Mouse (Mus musculus): Measurements from ENCODE around the gene Pgm2l1. TPM values are rescaled to one million over a fixed set of nuclear protein-coding genes. Genes with fewer than 3 reads are reported as not detected.

The Pgm2l1 gene
- polyA plus RNA-seq, 1 experiment from 2014 or later = 10.4 TPM

DNA sequence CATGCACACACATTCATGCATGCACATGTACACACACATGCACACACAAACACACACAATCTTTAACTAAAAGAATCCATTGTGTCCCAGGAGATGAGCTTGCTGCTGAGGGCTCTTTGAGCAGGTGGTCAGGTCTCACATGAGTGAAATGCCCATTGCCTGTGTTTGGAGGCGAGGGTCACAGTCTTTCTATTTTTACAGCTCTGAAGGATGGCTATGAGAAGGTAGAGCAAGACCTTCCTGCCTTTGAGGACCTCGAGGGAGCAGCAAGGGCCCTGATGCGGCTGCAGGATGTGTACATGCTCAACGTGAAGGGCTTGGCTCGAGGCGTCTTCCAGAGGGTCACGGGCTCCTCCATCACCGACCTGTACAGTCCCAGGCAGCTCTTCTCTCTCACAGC lies 66.4 kb downstream of the Pgm2l1 start:
- H3K9me3 ChIP-seq (ENCODE audit: control insufficient read depth, low read length) = no peaks in the 10 kb centered on the region
- no peaks in the 10 kb centered on the region for H3K27me3 ChIP-seq (ENCODE audit: control insufficient read depth, insufficient read depth, low read length)
- H3K27ac ChIP-seq (ENCODE audit: low read depth, low read length) = no peak overlapping the region
- no peak overlapping the region for H3K4me3 ChIP-seq (ENCODE audit: low read depth, low read length)
- H3K4me1 ChIP-seq (ENCODE audit: control insufficient read depth, insufficient read depth, low read length) = no peaks in the 10 kb centered on the region
- no peak overlapping the region for H3K4me2 ChIP-seq (ENCODE audit: low read depth)
- no peak for DNase-seq (ENCODE audit: low spot score)
- ATAC-seq (ENCODE audit: insufficient read depth, low FRiP score, low TSS enrichment) = no peak
- no peaks in the 10 kb centered on the region for H3K36me3 ChIP-seq (ENCODE audit: control insufficient read depth, insufficient read depth, low read length)
- 88% methylated on average over 8 of the region's 8 CpGs for WGBS
- H3K9ac ChIP-seq (ENCODE audit: low read length) = no peak overlapping the region

DNA sequence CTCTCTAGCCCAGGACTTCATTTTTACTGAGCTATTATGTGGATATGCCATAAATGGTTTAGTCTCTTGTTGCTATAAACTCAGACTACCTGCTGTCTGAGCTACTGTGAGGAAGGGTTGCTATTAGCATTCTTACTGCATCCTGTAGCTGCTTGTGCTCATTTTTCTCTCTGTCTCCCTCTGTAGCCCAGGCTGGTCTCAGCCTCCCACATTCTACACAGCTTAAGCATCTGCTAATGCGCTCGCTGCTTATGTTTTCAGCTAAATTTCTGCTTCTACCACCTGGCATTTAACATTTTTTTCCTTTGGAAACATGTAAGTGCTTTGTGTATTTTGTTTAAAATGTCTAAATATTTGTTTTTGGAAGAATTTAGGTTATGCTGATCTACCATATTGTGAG lies 68.6 kb downstream of the Pgm2l1 start:
- no peaks in the 10 kb centered on the region for H3K4me1 ChIP-seq (ENCODE audit: control insufficient read depth, insufficient read depth, low read length)
- no peaks in the 10 kb centered on the region for H3K9me3 ChIP-seq (ENCODE audit: control insufficient read depth, low read length)
- H3K27me3 ChIP-seq (ENCODE audit: control insufficient read depth, insufficient read depth, low read length) = no peaks in the 10 kb centered on the region
- no peak for ATAC-seq (ENCODE audit: insufficient read depth, low FRiP score, low TSS enrichment)
- WGBS = 91% methylated on average over 2 of the region's 2 CpGs
- H3K4me3 ChIP-seq (ENCODE audit: low read depth, low read length) = no peak overlapping the region
- no peak overlapping the region for H3K9ac ChIP-seq (ENCODE audit: low read length)
- no peak overlapping the region for H3K27ac ChIP-seq (ENCODE audit: low read depth, low read length)
- H3K4me2 ChIP-seq (ENCODE audit: low read depth) = no peak overlapping the region
- H3K36me3 ChIP-seq (ENCODE audit: control insufficient read depth, insufficient read depth, low read length) = no peaks in the 10 kb centered on the region
- no peak for DNase-seq (ENCODE audit: low spot score)

- ATAC-seq (ENCODE audit: insufficient read depth, low FRiP score, low TSS enrichment) (no peak), DNase-seq (ENCODE audit: low spot score) (no peak)
- no peak overlapping the region for H3K9ac ChIP-seq (ENCODE audit: low read length)
- H3K4me2 ChIP-seq (ENCODE audit: low read depth) = no peak overlapping the region
- H3K4me1 ChIP-seq (ENCODE audit: control insufficient read depth, insufficient read depth, low read length) = no peaks in the 10 kb centered on the region
- no peak overlapping the region for H3K4me3 ChIP-seq (ENCODE audit: low read depth, low read length)
- WGBS = 83% methylated on average over 6 of the region's 6 CpGs
- H3K27ac ChIP-seq (ENCODE audit: low read depth, low read length) = no peak overlapping the region
- H3K36me3 ChIP-seq (ENCODE audit: control insufficient read depth, insufficient read depth, low read length) = no peaks in the 10 kb centered on the region
- H3K9me3 ChIP-seq (ENCODE audit: control insufficient read depth, low read length) = no peaks in the 10 kb centered on the region
- no peaks in the 10 kb centered on the region for H3K27me3 ChIP-seq (ENCODE audit: control insufficient read depth, insufficient read depth, low read length)
Observed at GRCm38 (mm10) chr7:100296699-100297098, 69.5 kb downstream of the Pgm2l1 start.

DNA sequence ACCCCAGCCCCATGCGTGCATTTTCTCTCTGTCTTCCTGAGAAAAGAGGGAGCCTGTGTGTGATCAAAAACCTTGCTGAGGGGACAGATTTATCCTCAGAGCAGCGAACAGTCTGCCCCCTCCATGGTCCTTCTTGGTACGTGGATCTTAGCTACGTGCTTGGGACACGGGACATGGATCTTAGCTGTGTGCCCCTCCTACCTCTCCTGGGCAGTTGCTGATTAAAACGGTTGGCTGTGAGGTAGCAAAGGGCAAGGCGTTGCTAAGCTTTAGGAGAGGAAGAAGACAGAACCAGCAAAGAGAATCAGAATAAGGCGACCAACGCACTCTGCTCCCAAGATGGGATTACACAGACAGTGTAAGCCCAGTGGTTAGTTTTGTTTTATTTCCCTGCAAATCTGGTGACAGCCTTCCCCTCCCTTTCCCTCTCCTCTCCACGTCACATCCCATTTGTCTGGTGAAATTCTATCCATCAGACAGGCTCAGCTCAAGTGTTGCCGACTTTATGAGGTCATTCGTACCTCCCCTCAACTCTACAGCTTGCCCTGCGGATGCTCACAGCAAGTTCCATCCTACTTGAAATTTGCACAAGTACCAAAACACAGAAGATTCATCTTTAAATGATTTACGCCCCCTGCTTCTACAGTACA lies 71.8 kb downstream of the Pgm2l1 start:
- no peak overlapping the region for H3K27ac ChIP-seq (ENCODE audit: low read depth, low read length)
- H3K27me3 ChIP-seq (ENCODE audit: control insufficient read depth, insufficient read depth, low read length) = no peaks in the 10 kb centered on the region
- no peak overlapping the region for H3K4me2 ChIP-seq (ENCODE audit: low read depth)
- no peak overlapping the region for H3K9ac ChIP-seq (ENCODE audit: low read length)
- H3K36me3 ChIP-seq (ENCODE audit: control insufficient read depth, insufficient read depth, low read length) = no peaks in the 10 kb centered on the region
- ATAC-seq (ENCODE audit: insufficient read depth, low FRiP score, low TSS enrichment) (no peak), DNase-seq (ENCODE audit: low spot score) (no peak)
- H3K9me3 ChIP-seq (ENCODE audit: control insufficient read depth, low read length) = no peaks in the 10 kb centered on the region
- H3K4me1 ChIP-seq (ENCODE audit: control insufficient read depth, insufficient read depth, low read length) = no peaks in the 10 kb centered on the region
- H3K4me3 ChIP-seq (ENCODE audit: low read depth, low read length) = no peak overlapping the region
- WGBS = 66% methylated on average over 14 of the region's 14 CpGs

DNA sequence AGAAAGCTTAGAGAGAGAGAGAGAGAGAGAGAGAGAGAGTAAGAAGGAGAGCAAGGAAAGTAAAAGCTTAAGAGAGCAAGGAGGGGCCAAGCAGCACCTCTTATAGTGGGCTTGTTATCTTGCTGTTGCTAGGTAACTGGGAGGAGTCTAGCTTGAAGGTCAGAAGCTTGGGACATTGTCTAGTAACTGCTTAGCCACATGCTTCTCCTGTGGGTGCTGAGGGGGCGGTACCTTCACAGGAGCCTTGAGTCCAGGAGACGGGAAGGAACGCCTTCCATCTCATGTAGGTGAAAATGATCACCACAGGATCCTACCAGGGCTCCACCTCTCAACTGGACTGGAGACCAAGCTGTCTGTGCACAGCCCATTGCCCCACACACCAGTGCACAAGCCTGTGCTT lies 74.2 kb downstream of the Pgm2l1 start:
- DNase-seq (ENCODE audit: low spot score) = no peak

GRCm38 (mm10) chr7:100302316-100302715 lies 75.1 kb downstream of the Pgm2l1 start:
- H3K4me1 ChIP-seq (ENCODE audit: control insufficient read depth, insufficient read depth, low read length) = no peaks in the 10 kb centered on the region
- ATAC-seq (ENCODE audit: insufficient read depth, low FRiP score, low TSS enrichment) (no peak), DNase-seq (ENCODE audit: low spot score) (no peak)
- no peaks in the 10 kb centered on the region for H3K36me3 ChIP-seq (ENCODE audit: control insufficient read depth, insufficient read depth, low read length)
- H3K27me3 ChIP-seq (ENCODE audit: control insufficient read depth, insufficient read depth, low read length) = no peaks in the 10 kb centered on the region
- H3K9ac ChIP-seq (ENCODE audit: low read length) = no peak overlapping the region
- no peaks in the 10 kb centered on the region for H3K9me3 ChIP-seq (ENCODE audit: control insufficient read depth, low read length)
- WGBS = 82% methylated on average over 4 of the region's 4 CpGs
- no peak overlapping the region for H3K4me3 ChIP-seq (ENCODE audit: low read depth, low read length)
- H3K4me2 ChIP-seq (ENCODE audit: low read depth) = no peak overlapping the region
- no peak overlapping the region for H3K27ac ChIP-seq (ENCODE audit: low read depth, low read length)

More for the DNA sequence above, 74.2 kb downstream of the Pgm2l1 start:
- H3K9me3 ChIP-seq (ENCODE audit: control insufficient read depth, low read length) = no peaks in the 10 kb centered on the region
- WGBS = 83% methylated on average over 3 of the region's 3 CpGs
- no peak overlapping the region for H3K4me2 ChIP-seq (ENCODE audit: low read depth)
- H3K4me1 ChIP-seq (ENCODE audit: control insufficient read depth, insufficient read depth, low read length) = no peaks in the 10 kb centered on the region
- H3K4me3 ChIP-seq (ENCODE audit: low read depth, low read length) = no peak overlapping the region
- no peaks in the 10 kb centered on the region for H3K36me3 ChIP-seq (ENCODE audit: control insufficient read depth, insufficient read depth, low read length)
- H3K27me3 ChIP-seq (ENCODE audit: control insufficient read depth, insufficient read depth, low read length) = no peaks in the 10 kb centered on the region
- no peak overlapping the region for H3K9ac ChIP-seq (ENCODE audit: low read length)
- no peak overlapping the region for H3K27ac ChIP-seq (ENCODE audit: low read depth, low read length)
- no peak for ATAC-seq (ENCODE audit: insufficient read depth, low FRiP score, low TSS enrichment)

- Histone ChIP-seq H3K27me3 (ENCODE audit: control insufficient read depth, insufficient read depth, low read length) (no peaks in the 10 kb centered on the region), H3K9ac (ENCODE audit: low read length) (no peak overlapping the region), H3K36me3 (ENCODE audit: control insufficient read depth, insufficient read depth, low read length) (no peaks in the 10 kb centered on the region), H3K4me2 (ENCODE audit: low read depth) (no peak overlapping the region), H3K27ac (ENCODE audit: low read depth, low read length) (no peak overlapping the region), H3K4me1 (ENCODE audit: control insufficient read depth, insufficient read depth, low read length) (peaks cover 4% of the 10 kb centered on the region; the same call in 1 of the 2 replicates), H3K9me3 (ENCODE audit: control insufficient read depth, low read length) (no peaks in the 10 kb centered on the region), H3K4me3 (ENCODE audit: low read depth, low read length) (no peak overlapping the region)
- DNase-seq (ENCODE audit: low spot score) (no peak), ATAC-seq (ENCODE audit: insufficient read depth, low FRiP score, low TSS enrichment) (no peak)
- 89% methylated on average over 9 of the region's 9 CpGs for WGBS
Observed at GRCm38 (mm10) chr7:100305894-100306293, 78.7 kb downstream of the Pgm2l1 start.

DNA sequence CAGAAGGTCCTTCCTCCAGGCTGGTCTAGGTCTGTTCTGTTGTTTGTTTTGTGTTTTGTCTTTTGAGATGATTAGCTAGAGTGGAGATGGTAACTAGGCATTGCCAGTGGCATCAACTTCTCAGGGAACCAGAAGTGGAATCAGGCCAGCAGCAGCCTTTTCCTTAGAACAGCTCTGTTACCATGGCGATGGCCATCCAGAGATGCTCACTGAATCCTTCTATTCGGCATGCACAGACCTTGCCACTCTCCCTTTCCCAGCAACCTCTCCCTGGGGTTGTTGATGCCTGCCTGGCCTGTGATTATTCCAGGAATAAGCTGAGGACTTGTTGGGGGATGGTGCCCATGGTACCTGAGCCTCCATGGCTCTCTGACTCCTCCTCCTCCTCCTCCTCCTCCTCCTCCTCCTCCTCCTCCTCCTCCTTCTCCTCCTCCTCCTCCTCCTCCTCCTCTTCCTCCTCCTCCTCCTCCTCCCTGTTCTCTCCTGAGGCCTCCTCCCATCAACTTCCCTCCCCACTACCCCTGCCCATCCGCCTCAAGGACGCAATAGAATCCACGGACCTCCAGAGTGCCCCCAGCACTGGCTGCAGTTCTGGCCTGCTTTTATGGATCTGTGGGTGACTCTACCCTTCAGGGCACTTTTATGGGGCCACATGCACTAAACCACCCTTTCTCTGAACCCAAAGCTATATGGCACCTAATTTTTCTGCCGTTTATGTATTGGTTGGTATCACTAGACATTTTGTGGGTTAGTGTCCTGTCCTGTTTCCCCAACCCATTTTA lies 80.9 kb downstream of the Pgm2l1 start:
- H3K4me1 ChIP-seq (ENCODE audit: control insufficient read depth, insufficient read depth, low read length) = peaks cover 4% of the 10 kb centered on the region; the same call in 1 of the 2 replicates
- H3K36me3 ChIP-seq (ENCODE audit: control insufficient read depth, insufficient read depth, low read length) = no peaks in the 10 kb centered on the region
- ATAC-seq (ENCODE audit: insufficient read depth, low FRiP score, low TSS enrichment) (no peak), DNase-seq (ENCODE audit: low spot score) (no peak)
- no peak overlapping the region for H3K27ac ChIP-seq (ENCODE audit: low read depth, low read length)
- WGBS = 68% methylated on average over 4 of the region's 6 CpGs
- no peak overlapping the region for H3K9ac ChIP-seq (ENCODE audit: low read length)
- no peaks in the 10 kb centered on the region for H3K27me3 ChIP-seq (ENCODE audit: control insufficient read depth, insufficient read depth, low read length)
- no peak overlapping the region for H3K4me3 ChIP-seq (ENCODE audit: low read depth, low read length)
- no peak overlapping the region for H3K4me2 ChIP-seq (ENCODE audit: low read depth)
- no peaks in the 10 kb centered on the region for H3K9me3 ChIP-seq (ENCODE audit: control insufficient read depth, low read length)

GRCm38 (mm10) chr7:100309216-100309615 lies 82.0 kb downstream of the Pgm2l1 start:
- Histone ChIP-seq H3K4me2 (ENCODE audit: low read depth) (no peak overlapping the region), H3K4me3 (ENCODE audit: low read depth, low read length) (no peak overlapping the region), H3K27ac (ENCODE audit: low read depth, low read length) (no peak overlapping the region), H3K27me3 (ENCODE audit: control insufficient read depth, insufficient read depth, low read length) (no peaks in the 10 kb centered on the region), H3K36me3 (ENCODE audit: control insufficient read depth, insufficient read depth, low read length) (no peaks in the 10 kb centered on the region), H3K4me1 (ENCODE audit: control insufficient read depth, insufficient read depth, low read length) (peaks cover 4% of the 10 kb centered on the region; the same call in 1 of the 2 replicates), H3K9me3 (ENCODE audit: control insufficient read depth, low read length) (no peaks in the 10 kb centered on the region), H3K9ac (ENCODE audit: low read length) (no peak overlapping the region)
- WGBS = 83% methylated on average over 1 of the region's 1 CpGs
- no peak for DNase-seq (ENCODE audit: low spot score)
- no peak for ATAC-seq (ENCODE audit: insufficient read depth, low FRiP score, low TSS enrichment)
